Mouse (Mus musculus) kidney, adult 2 months (tissue): ENCODE measurements around the gene Pced1b. TPM values are rescaled to one million over a fixed set of nuclear protein-coding genes. Genes with fewer than 3 reads are reported as not detected.
A peak's percentile ranks its signal among the peaks of the same experiment; 100 is the strongest.
"Not testable (repeated sequence)": the region's sequence is repeated elsewhere in the genome, so short reads cannot be mapped to it uniquely, and the experiment has no call there.

Source experiments
- DNase-seq: peaks from one replicate; pipeline ENCODE4 v3.0.0; 2021
- H3K27ac ChIP-seq: fragments of 200-500 bp; 2 replicates; pipeline ENCODE4 v1.5.1; 2012; ENCODE audit warnings: low read depth, low read length, control low read depth, inconsistent platforms; ENCODE audit not compliant: insufficient read depth
- H3K27me3 ChIP-seq: fragments of 200-500 bp; replicated peaks from 2 replicates; pipeline ENCODE4 v1.6.1; 2012; ENCODE audit warnings: mild to moderate bottlenecking, moderate library complexity, low read length, inconsistent platforms; ENCODE audit not compliant: control insufficient read depth, insufficient read depth
- H3K36me3 ChIP-seq: fragments of 200-500 bp; 2 replicates; pipeline ENCODE4 v1.6.1; 2012; ENCODE audit warnings: mild to moderate bottlenecking, moderate library complexity, low read length, inconsistent platforms; ENCODE audit not compliant: control insufficient read depth, insufficient read depth
- H3K4me1 ChIP-seq: fragments of 200-500 bp; 2 replicates; pipeline ENCODE4 v1.6.1; 2011; ENCODE audit warnings: low read length; ENCODE audit not compliant: control insufficient read depth, insufficient read depth
- H3K4me3 ChIP-seq: fragments of 200-500 bp; 2 replicates; pipeline ENCODE4 v1.5.1; 2011; ENCODE audit warnings: mild to moderate bottlenecking, low read depth, low read length, control low read depth; ENCODE audit not compliant: insufficient read depth
- CTCF ChIP-seq: fragments of 200-500 bp; conservative IDR thresholded peaks from 2 replicates; pipeline ENCODE4 v1.5.1; 2011; ENCODE audit warnings: low read depth, mild to moderate bottlenecking, control low read depth, low read length, moderate library complexity, mixed read lengths; ENCODE audit not compliant: insufficient read depth, insufficient read length
- POLR2A ChIP-seq: fragments of 200-500 bp; IDR thresholded peaks from one replicate; pipeline ENCODE4 v1.6.1; 2011; ENCODE audit warnings: low read depth, low read length, control low read depth
- whole genome bisulfite sequencing: fragments of 180-500 bp; shearing (Covaris S2); methylation state at CpG from one replicate; pipeline ENCODE4 v1.1.7; 2018; 5-methylcytosine and 5-hydroxymethylcytosine counted together
- polyA plus RNA-seq: library from polyadenylated mRNA; depleted of rRNA; stranded (reverse); fragments of >200 nt; gene quantifications from 2 replicates; pipeline ENCODE4 v1.2.3, GENCODE M21; 2012

Pced1b gene
- polyA plus RNA-seq, 1 experiment: 8.2 TPM

DNA sequence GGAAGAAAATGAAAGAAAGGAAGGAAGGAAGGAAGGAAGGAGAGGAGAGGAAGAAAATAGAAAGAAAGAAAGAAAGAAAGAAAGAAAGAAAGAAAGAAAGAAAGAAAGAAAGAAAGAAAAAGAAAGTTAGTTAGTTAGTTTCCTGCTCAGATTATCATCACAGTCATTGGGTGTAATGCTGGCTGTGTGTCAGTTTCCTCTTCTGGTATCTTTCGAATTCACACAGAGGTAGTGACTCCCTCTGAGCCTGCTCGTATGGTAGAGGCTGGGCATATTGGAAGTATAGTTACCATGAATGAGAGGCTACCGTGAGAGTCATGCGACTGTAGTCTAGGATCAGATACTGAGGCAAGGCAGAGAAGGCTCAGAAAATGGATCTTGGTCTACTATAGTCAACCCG, 104.8 kb downstream of the Pced1b start:
- H3K27ac ChIP-seq: no peak overlapping the region
- H3K36me3 ChIP-seq: no peaks in the 10 kb centered on the region
- no peaks in the 10 kb centered on the region for H3K27me3 ChIP-seq
- WGBS: 81% methylated on average over 5 of the region's 5 CpGs
- peaks cover 8% of the 10 kb centered on the region; the same call in 1 of the 2 replicates for H3K4me1 ChIP-seq
- no peak overlapping the region for H3K4me3 ChIP-seq
- DNase-seq: no peak
- no peak for TF ChIP-seq POLR2A
- no peak for TF ChIP-seq CTCF

DNA sequence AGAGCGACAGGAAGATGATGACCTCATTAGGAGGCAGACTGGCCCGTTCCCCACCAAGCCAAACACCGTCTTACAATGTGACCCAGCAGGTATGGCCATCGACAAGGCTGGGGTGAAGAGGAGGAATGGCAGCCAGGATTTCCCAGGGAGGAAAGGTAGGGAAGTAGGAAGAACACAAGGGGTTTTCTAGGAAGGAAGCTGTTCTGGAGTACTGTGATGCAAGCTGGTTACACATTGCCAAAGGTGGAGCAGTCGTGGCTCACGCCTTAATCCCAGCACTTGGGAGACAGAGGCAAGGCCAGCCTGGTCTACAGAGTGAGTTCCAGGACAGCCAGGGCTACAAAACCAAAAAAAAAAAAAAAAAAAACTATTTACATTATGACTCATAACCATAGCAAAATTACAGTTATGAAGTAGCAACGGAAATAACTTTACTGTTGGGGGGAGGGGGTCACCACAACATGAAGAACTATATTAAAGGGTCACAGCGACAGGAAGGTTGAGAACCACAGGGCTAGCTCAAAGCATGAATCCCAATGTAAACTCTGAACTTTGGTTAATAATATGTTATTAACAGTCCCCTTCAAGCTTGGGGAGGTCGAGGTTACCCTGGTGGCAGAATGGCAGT, 108.9 kb downstream of the Pced1b start:
- Histone ChIP-seq H3K27ac (no peak overlapping the region), H3K36me3 (no peaks in the 10 kb centered on the region), H3K4me3 (no peak overlapping the region), H3K4me1 (peaks cover 3% of the 10 kb centered on the region; the same call in 1 of the 2 replicates), H3K27me3 (no peaks in the 10 kb centered on the region)
- TF ChIP-seq CTCF (no peak), POLR2A (no peak)
- WGBS: 66% methylated on average over 9 of the region's 9 CpGs
- DNase-seq: peak; percentile 53

- Histone ChIP-seq H3K4me3 (no peak overlapping the region), H3K27me3 (no peaks in the 10 kb centered on the region), H3K27ac (no peak overlapping the region), H3K36me3 (no peaks in the 10 kb centered on the region), H3K4me1 (no peaks in the 10 kb centered on the region)
- no peak for TF ChIP-seq CTCF
- TF ChIP-seq POLR2A: no peak
- 97% methylated on average over 1 of the region's 1 CpGs for WGBS
- DNase-seq: no peak
These were observed 110.1 kb downstream of the Pced1b start for GRCm38 (mm10) chr15:97357016-97357415.

GRCm38 (mm10) chr15:97360842-97361770, 114.2 kb downstream of the Pced1b start:
- no peak overlapping the region for H3K4me3 ChIP-seq
- H3K27ac ChIP-seq: no peak overlapping the region
- no peak for TF ChIP-seq CTCF
- TF ChIP-seq POLR2A: no peak
- DNase-seq: no peak
- no peaks in the 10 kb centered on the region for H3K36me3 ChIP-seq
- H3K27me3 ChIP-seq: no peaks in the 10 kb centered on the region
- no peaks in the 10 kb centered on the region for H3K4me1 ChIP-seq
- WGBS: 85% methylated on average over 23 of the region's 23 CpGs

DNA sequence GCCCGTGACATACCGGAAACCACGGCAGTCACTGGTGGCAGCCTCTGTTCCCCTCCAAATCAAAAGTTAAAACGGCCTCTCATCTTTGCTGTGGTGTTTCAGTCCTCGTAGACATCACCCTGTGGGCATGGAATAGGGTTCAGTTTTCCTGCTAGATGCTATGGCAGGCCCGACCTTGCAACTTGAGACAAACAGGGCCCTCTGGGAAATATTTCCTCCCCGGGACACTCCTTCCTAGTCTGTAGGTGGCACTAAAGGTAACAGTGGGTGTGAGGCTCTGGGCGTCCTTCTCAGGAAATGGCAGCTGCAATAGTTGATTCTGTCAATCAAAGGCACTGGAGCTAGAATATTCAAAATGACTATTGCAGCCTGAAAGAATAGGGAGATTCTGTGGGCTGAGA, 114.9 kb downstream of the Pced1b start:
- no peak for DNase-seq
- H3K36me3 ChIP-seq: no peaks in the 10 kb centered on the region
- no peak overlapping the region for H3K4me3 ChIP-seq
- H3K4me1 ChIP-seq: no peaks in the 10 kb centered on the region
- no peak overlapping the region for H3K27ac ChIP-seq
- TF ChIP-seq POLR2A: no peak
- 0 out of 2 replicates have a peak, but pooled peaks have one; percentile 3 for TF ChIP-seq CTCF
- H3K27me3 ChIP-seq: no peaks in the 10 kb centered on the region
- 63% methylated on average over 8 of the region's 8 CpGs for WGBS

GRCm38 (mm10) chr15:97364271-97364670, 117.4 kb downstream of the Pced1b start:
- H3K27ac ChIP-seq, H3K4me3 ChIP-seq, H3K27me3 ChIP-seq, H3K4me1 ChIP-seq, DNase-seq, H3K36me3 ChIP-seq: not testable (repeated sequence)
- WGBS: 91% methylated on average over 3 of the region's 3 CpGs

GRCm38 (mm10) chr15:97364968-97365367, 118.1 kb downstream of the Pced1b start:
- 70% methylated on average over 8 of the region's 8 CpGs for WGBS
- no peak for TF ChIP-seq POLR2A
- TF ChIP-seq CTCF: no peak
- DNase-seq: peak; percentile 80

More at GRCm38 (mm10) chr15:97364968-97365367, 118.1 kb downstream of the Pced1b start:
- H3K4me3 ChIP-seq: no peak overlapping the region
- no peaks in the 10 kb centered on the region for H3K27me3 ChIP-seq
- no peak overlapping the region for H3K27ac ChIP-seq
- no peaks in the 10 kb centered on the region for H3K4me1 ChIP-seq
- no peaks in the 10 kb centered on the region for H3K36me3 ChIP-seq
